Mouse (Mus musculus) left cerebral cortex, adult 8-10 months (tissue): ENCODE results near the gene Ect2l. TPM values are rescaled to one million over a fixed set of nuclear protein-coding genes. Genes with fewer than 3 reads are reported as not detected.

ENCODE experiments used
- DNase-seq, 2 experiments: peaks; one replicate each; pipeline ENCODE4 v3.0.0; 2022; ENCODE audit warnings: low spot score in 2 of 2
- total RNA-seq, 4 experiments: library from RNA; stranded (reverse); gene quantifications; 2 replicates each; pipeline ENCODE4 v1.2.4; 2022

The Ect2l gene
- under 1 TPM; 0.16 to 0.65 (median 0.37) TPM for total RNA-seq

DNA sequence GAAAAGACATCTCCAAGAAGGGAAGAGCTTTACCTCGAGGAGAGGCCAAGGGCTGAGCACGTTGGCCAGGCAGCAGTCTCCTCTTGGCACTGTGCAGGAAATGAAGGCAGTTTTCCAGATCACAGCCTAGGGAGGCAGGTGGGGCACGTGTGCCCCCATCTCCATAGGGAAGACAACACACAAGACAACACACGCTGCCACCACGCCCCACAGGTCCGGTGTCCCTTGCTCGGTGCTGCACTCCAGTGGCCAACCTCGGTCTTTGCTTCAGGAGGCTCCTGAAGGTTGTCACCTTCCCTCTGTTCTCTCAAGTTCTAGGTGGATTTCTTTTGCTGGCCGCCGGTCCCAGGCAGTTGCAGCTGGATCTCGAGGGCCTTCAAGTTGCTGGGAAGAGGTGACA is at the start of gene Ect2l:
Ect2l (minus strand) TSS at position 165 of the 400 bp plus-strand sequence.
- no peak for DNase-seq

DNA sequence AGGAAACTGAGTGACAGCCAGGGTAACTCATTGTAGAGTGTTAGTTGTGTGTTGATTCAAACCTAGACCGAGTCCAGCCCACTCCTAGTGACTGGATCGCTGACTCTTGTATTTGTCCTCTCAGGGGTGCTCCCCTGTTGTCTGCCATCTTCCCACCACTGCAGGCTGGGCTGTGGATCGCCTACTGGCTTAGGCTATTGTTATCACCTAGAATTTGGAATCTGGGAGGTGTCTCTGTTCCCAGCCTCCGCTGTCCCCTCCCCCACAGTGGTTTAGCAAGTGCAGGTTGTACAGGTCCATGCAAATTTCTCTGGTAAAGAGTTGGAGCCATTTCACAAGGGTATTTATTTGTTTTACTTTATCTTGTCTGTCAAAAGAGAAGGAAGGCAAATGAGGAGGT is 40.7 kb upstream of the Ect2l start:
- no peak for DNase-seq

DNA sequence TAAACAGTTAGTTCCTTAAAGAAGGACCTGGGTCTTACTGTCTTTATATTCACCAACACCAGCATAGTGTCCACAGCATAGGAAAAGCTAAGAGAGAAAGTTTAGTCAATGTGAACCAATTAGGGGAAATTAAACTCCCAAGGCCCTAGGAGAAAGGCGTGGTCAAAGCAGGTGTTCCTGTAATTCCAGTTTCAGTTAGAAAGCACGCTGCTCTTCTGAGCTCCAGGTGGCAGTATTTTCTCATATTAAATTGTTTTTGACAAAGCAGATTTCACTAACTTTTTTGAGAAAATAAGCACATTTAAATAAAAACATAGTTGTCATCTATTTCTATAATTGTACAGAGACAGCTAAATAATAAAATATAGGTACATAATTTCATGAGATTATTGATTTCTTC is 32.9 kb upstream of the Ect2l start:
- DNase-seq, result no peak

DNA sequence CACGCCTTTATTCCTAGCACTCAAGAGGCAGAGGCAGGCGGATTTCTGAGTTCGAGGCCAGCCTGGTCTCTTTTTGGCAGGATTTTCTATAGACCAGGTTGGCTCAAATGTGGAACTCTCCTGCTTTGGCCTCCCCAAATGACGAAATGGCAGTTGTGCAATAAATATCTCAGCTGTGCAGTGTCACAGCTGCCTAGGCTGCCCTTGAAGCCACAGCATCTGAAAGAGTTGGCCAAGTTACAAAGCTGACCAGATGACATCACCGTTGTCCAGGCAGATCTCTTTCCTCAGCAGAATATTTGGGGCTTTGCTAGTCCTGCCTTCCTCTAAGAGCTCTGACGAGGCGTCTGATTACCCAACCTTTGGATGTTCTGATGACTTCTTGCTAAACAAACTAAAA is 26.5 kb upstream of the Ect2l start:
- DNase-seq, result no peak

DNA sequence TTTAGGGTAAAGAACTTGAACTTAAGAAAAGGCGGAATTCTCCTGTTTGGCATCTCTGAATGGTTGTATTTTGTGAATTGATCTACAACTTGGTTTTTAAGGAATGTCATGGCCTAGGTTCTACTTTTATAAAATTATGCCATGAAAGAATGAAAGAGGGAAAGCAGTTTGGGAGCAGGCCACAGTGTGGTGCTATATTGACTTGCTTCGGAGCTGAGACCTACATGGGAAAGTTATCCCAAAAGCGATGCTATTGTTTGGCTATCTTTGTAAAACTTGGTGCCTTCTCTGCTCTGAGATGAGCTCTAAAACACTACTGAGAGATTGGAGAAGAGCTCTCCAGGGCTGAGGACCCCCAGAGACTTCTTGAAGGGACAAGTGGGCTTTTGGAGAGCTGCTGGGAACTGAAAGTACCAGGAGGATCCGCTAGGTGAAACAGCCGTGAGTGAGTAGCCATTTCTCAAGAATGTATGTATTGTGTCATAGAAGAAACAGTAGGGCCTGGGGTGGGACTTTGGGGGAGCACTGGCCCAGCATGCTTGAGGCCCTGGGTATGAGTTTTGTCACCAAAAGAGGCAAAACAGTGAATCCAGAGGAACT is 25.7 kb upstream of the Ect2l start:
- DNase-seq, result no peak

DNA sequence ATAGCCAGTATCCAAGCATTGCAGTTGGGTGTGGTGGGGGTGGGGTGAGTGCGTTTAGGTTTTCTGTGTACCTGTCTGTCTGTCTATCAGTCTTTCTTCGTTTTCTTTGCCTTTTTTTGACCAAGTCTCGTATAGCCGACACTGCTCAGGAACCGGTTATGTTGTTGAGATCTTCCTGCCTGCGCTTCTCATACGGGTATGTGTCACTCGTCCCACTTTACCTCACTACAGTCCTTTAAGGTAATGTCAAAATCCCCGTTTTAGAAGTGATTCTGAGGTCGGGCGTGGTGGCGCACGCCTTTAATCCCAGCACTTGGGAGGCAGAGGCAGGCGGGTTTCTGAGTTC is 24.7 kb upstream of the Ect2l start:
- DNase-seq, result peak in 1 of 2 experiments; percentile 26

DNA sequence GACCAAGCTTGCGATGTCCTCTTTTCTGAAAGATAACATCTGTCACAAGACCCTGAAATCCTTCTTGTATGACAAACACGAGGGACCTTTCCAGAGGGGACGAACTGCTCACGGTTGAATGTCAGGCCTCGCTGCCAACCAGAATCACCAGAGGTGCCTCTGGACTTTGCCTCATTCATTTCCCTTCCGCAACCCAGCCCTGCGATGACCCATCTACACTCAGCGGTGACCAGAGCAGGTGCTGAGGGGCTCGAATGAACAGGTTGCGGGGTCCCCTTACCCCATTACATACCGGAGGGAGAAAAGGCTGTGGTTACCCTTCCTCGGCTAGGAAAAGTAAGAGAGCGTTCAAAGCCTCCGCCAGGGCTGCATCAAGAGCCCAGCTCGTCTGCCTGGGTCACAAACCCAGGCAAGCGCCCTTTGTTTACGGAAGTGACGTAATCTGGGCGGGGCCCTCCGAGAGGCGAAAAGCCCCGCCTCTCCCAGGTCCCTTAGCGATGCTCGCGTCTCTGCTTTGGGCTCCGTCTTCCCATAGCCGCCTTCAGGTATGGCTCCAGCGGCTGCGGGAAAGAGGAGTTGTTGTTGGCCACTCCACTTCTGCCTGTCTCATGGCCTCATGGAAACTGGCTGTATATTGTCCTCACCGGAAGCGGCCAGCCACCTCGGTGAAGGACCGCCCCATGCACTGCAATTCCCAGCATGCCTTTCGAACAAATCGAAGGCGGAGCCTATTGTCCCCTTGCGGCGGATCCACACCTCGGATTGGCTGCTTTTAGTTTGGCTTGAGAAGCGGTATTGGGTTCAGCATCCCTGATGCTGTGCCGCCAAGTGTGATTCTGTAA is 24.1 kb upstream of the Ect2l start, which contains the start of gene Ccdc28a:
Ccdc28a (minus strand) TSS at position 439 of the 842 bp plus-strand sequence.
- DNase-seq, result peak; percentile 92 to 95

DNA sequence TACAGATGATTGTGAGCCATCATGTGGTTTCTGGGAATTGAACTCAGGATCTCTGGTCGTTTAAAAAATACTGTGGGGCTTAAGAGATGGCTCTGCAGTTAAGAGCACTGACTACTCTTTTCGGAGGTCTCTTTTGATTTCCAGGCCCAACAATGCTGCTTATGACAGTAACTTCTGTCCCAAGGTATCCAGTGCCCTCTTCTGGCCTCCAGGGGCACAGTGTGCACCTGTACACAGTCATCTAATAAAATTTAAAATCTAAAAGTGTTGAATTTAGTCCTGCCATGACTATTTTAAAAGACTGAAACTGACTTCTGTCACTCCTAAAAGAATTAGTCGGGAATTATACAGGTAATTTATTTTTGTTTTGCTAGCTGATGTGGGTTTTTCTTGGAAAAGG is 23.2 kb upstream of the Ect2l start:
- no peak for DNase-seq

DNA sequence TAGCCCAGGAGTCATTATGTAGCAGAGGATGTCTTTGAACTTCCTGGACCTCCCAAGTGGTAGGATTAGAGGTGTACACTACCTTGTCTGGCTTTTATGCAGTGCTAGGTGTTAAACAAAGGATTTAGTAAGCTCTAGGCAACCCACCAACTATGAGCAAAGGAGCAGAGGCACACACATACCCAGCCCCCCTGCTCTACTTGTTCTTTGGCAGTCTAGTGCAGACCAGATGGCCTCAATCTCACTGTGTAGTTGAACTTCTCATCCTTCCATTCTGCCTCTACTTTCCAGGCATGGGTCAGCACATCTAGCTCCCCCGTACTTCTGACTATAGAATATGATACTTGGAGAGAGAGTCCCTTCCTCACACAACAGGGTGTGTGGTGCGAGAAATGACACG is 13.7 kb upstream of the Ect2l start:
- peak in 1 of 2 experiments; percentile 21 for DNase-seq

DNA sequence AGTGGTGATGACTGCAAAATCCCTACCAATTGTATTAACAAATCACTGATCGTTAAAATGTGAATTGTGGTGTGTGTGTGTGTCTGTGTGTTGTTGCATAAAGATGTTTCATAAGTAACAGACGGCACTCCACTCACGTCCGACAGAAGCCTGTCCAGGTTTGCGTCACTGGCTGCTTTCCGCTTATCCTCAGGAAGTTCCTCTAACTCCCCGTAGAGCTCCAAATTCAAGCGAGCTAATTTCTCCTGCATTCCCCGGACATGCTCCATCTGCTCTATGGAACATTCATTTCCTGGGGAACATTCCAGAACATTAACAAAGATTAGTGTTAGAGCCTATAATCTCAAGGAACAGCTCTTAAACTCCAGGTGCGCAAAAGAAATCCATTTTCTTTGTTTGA is 8.7 kb upstream of the Ect2l start:
- DNase-seq, result no peak

DNA sequence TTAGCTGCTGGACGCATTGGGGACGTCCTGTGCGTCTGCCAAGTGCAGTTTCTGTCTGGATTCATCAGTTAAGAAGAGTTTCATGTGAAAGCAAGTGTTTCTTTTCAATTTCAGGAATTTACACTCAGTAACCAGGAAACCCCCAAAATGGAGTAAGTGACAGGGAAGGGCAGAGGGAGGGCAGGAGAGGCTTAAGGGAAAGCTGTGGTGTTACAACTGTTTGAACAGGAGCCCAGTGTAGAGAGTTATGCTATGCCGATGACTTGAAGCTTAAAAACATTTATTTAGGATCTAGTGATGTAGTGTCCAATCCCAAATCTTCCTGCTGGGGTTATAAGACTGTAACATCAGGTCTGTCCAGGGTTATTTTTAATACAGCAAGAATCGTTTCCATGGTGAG is 3.4 kb upstream of the Ect2l start:
- DNase-seq, result no peak

DNA sequence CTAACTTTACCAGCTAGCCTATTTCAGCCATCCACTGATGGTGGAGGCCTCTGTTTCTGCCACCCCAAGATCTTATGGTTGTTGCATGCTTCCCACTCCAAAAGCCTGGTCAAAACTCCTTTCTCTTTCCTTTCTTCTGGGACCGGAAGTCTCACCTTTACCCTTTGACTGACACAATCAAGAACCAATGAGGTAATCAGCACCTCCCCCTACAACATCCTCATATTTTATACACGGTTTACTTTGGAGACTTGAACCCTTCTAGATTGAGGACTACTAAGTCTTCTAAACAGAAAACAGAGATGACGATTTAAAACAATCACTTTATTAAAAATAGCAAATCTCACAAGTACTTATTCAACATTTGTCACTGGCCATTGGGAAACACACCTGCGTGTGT is 2.7 kb upstream of the Ect2l start:
- DNase-seq, result no peak

DNA sequence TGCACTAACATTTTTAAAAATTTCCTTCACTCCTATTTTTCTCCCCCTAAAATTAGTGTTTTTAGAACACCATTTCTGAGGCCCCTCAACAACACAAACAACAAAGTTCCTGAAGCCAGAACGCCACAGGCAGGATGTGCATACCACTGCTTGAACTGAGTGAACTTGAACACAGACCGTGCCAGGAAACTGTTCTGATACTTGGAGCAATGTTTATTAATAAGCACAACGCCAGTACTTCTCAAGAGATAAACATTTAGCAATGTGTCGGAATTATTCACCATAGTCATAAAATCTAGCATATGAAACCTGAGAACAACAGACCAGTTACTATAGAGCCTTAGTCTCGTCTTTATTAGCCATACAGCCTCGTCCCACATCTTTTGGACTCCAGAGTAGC is 571 bp downstream of the Ect2l start:
- no peak for DNase-seq

DNA sequence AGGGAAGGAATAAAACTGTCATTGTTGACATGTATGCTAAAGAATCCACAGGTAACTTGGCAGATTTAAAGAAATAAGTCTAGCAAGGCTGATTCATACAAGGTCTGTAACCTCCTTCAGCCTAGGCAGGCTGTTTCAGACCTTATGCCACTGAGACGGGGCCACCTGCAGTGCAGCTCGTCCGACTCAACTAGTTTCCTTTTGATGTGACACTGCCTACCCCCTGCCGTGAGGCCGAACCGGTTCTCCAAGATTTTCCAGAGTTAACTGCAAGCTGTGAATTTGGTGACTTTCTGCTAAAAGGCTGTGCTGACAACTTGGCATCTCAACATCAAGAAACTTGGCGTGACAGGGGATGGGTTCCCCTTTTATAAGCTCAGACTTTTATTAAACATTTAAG is 6.6 kb downstream of the Ect2l start:
- DNase-seq, result no peak

DNA sequence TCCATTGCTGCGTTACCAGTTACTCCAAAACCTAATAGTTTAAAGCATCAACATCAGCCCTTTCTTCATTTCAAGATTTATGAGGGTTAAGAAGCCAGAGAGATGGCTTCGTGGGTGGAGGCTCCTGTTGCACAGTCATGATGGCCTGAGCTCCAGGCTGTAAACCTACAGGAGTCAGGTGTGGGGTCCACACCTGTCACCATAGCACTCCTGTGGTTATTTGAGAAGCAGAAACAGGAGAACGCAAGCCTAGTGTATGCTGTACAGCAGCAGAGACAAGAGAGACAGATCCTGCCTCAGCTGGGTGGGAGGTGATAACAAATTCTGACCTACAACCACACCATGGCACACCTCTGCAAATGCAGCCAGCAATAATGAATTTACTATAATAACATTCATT is 8.3 kb downstream of the Ect2l start:
- DNase-seq, result no peak

DNA sequence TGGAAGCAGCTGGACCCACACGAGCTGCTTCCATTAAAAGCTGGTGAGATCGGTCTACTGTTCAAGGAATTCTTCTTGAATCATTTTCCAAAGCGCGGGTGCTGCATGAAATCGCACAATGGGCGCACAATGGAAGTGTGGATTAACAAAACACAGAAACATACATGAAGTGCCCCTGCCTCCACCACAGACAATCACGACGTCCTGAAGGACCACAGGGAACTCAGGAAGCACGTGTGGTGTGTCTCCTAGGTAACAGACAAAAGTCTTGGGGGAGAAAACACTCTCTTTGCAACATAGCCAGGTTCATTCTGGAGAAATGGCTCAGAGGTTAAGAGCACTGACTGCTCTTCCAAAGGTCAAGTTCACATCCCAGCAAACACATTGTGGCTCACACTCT is 10.0 kb downstream of the Ect2l start:
- no peak for DNase-seq

DNA sequence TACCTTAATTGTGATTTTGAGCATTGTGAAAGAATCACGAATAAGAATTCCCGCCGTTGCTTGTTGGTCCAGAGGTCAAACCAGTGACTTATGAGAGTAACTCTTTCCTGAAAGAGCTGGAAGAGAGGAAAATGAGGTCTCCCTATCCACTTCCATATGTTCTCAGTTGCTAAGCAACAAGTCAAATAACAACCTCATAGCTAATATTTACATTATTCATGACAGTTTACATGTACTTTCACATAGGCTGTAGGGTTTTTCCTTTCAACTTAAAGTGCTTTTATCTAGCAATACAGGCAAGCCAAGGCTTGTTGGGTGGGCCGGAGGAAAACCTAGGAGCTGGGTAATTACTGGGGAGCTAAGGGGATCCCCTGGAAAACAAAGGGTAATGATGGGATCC is 10.8 kb downstream of the Ect2l start:
- DNase-seq, result no peak

DNA sequence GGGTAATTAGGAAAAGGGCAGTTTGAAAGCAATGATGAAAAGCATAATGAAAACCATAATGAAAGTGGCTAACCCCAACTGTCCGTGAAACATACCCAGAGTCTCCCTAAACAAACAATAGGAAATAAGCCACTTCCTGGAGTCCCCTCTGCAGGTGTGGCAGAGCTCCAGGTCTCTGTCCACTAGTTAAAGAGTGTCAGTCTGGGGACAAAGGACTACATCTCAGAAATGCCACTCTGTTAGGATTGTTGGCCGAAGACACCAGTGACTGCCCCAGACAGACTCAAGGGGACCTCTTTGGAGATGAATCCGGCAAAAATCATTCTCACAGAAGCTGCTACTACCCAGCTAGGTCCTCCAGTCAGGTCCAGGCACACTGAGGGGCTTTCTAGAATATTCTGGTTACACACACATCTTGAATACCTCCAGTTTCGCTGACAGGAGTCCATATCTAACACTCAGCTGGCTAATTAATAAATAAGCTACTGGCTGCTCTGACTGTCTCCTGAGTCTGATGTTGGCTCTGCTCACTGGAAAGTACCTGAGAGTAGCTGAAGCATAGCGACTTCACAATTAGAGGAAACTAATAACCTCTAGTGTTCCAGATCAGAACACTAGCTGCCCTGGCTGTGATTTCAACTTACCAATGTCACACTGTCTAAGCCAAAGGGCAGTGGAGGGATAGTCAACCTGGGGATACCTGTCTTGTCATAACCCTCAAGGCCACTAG is 12.2 kb downstream of the Ect2l start:
- DNase-seq, result no peak

DNA sequence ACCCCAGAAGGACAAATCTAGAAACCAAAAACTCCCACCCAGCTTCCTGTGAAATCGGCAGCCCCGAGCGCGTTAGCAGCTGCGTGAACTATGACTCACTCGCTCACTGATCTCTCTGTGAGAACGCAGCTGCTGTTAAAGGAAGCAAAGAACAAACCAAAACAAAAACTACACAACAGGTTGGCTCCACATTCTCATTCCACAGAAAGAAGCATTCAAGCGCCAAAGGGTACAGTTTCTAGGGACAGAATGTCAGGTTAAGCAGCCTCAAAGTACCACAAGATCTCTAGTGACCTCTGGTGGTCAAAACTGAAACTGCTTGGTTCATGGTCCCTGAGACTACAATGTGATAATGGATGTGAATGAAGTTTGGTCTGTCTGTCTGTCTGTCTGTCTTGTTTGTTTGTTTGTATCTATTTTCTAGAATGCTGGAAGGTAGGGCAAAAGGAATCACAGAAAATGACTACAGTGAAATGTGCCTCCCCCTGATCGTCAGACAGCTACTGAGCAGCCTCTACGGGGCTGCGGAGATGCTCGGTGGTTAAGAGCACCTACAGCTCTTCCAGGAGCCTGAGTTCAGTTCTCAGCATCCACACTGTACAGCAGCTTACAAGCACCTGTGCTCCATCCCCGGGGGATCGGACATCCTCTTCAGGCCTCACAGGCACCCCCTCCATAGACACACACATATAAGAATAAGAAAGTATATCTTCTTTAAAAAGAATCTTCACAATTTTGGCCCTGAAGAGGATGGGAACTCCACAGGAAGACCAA is 13.3 kb downstream of the Ect2l start:
- DNase-seq, result peak; percentile 33 to 43

DNA sequence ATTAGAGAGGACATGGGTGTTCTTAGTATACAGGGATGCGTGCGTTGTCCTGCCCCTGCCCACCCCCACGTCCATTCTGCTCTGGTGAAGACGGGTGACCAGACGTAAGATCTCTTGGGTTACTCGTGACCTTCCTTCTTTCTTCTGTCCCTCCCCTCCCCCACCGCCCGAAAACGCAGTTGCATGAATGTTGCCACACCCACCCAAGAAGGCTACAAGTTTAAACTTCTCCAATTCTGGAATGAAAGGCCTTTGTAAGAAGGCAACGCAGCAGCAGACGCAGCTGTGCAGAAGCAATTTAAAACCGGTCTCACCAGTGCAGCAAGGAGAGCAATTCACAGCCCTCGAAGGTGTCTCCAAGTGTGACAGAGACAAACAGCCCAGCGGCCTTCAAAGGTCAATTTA is 16.0 kb downstream of the Ect2l start:
- DNase-seq, result no peak

DNA sequence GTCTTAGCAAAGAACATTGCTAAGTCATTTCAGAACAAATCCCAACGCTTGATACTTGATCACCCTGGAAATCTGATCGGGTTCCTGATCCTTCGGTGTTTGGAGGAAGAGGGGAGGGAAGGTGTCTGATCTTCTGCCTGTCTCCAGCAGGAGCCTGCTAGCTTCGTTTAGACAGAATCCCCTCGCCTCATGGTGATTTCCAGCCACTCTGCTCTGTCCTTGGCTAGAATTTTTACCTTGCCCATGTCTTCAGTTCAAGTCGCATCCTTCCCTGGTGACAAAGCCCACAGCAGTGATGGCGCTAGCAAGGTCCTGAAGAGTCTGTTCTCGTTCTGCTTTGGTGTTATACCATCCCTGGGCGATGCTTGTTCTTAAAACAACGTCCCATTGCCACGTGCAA is 16.5 kb downstream of the Ect2l start:
- no peak for DNase-seq

DNA sequence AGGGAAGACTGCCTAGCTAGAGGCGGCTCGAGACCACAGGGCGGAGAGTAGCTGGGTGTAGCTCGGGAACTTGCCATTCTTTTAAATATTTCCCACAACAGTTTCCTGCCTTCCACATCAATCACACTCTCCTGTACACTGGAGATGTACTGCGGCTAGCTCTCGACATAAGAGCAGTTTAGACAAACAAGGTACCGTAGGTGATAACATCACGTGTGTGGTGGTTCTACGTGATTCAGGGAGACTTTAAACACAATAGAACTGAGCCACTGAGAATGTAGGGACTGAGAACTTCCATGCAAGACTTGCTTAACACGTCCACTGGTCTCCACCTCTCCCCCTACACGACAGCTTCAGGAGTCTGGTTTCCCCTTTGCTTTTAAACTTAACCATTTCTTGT is 17.5 kb downstream of the Ect2l start:
- no peak for DNase-seq
